Mouse (Mus musculus): ENCODE data around the gene Stk19.
"Not testable (repeated sequence)": the region's sequence is repeated elsewhere in the genome, so short reads cannot be mapped to it uniquely, and the experiment has no call there.

The Stk19 gene

DNA sequence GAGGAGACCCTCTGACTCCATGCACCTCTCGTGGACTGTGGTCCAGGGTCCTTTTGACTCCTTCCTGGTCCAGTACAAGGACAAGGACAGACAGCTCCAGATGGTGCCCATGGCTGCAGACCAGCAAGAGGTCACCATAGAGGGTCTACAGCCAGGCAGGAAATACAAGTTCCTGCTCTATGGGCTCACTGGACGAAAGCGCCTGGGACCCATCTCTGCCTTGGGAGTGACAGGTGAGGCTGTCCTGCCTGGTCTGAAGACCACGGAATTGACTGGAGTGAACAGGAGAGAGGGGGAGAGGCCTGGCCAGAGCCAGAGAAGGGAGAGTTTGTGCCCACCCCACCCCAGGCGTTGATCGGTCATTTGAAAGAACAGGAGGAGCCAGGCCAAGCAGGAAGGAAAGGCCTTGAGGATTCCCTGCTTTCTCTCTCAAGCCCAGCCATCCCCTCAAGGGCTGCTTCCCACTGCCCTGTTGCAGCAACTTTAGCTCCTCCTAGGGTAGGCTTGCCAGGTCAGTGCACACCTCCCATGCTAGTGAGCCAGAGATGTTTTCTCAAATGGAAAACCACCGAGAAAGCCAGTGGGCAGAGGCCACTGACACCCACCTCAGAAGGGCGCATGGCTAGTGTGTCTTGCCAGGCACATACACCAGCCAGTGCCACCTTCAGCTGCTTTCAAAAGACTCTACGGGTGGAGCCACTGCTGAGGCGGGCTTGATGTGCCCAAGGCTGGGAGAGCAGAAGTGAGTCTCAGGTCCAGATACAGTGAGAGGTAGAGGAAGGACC lies 39.3 kb downstream of the Stk19 start:
- DNase-seq (ENCODE audit: low read depth, low spot score): not testable (repeated sequence)

DNA sequence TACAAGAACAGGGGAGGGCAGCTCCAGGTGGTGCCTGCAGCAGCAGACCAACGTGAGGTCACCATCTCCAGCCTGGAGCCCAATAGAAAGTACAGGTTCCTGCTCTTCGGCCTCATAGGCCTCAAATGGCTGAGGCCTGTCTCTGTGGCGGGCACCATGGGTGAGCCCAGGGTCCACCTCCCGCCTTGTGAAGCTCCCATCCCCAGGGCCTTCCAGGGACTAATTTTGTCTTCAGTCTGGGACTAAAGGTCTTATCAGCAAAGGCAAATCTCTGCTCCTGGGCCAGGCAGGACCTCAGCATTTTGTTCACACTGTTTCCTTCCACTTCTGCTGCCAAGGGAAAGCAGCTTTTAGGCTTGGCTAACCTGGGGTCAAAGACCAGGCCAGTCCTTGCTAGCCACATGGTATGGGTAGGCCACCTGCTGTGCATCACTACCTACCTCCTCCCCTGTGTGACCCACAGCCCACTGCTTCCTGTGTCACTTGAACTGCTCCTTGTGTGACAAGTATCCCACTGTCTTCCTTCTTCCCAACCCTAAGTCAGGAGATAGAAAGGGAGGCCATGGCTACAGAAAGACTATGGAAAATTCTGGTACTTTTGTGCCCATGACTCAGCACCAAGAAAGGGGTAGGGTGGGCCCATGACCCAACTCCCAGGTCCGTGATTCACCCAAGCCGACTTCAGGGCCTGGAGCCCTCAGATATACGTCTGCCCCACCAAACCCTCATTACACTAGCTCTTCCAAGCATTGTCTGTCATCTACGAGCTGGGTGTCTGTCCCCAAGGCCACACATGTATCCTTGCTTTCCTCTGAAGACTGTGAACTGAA lies 40.2 kb downstream of the Stk19 start:
- DNase-seq (ENCODE audit: low read depth, low spot score): no peak

DNA sequence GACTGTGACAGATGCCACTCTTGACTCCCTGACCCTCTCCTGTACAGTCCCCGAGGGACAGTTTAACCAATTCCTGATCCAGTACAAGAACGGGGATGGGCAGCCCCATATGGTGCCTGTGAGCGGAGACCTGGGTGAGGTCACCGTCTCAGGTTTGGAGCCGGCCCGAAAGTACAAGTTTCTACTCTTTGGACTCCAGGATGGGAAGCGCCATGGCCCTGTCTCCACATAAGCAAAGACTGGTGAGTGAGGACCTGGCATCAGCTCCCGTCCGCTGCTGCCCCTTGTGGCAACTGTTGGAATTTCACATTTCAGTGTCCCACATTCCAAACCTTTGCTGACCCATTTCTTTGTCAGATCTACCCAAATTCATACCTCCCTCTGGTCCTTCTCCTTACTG lies 41.1 kb downstream of the Stk19 start:
- peak; percentile 48 for DNase-seq (ENCODE audit: low read depth, low spot score)

DNA sequence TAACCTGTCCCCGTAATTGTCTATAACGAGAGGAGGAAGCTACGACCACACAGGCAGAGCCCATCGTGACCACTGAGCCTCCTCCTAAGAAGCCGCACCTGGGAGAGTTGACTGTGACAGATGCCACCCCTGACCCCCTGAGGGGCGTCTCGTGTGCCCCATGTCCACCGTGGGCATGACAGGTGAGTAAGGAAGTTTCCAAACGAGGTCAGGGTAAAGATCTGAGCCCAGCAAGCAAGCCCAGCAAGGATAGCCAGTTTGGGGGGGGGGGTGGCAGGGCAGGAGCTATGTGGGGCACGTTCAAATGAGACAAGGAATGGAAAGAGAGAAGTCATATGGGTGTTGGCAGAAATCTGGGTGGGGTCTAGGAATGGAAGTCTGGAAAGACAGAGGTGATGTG lies 41.7 kb downstream of the Stk19 start:
- no peak for DNase-seq (ENCODE audit: low read depth, low spot score)

DNA sequence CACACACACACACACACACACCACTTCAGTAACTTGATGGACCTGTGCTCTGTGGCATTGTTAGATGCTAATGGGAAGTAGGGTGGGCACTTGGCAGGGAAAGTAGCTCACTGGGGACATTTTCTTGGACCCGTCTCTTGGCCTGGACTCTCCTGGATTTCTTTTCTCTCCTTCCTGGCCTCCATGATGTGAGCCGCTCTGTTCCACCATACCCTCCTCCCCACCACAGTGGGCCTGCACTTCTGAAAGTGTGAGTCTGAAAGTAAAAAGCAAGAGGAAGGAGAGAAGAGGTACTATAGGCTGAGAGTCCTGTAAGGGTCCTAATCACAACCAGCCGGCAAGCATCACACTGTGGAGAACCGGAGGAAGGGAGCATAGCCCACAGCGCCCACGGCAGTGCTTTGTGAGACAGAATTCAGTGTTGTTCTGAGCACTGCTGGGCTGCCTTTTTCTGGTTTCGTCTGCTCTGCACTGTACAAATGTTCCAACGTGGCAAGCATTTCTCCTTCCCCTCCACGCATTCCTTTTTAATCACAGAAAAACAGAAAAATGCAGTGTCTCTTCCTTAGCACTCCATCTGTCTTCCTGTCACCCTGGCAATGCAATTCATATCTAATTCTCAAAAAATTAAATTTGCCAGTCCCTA lies 58.9 kb downstream of the Stk19 start:
- no peak for DNase-seq (ENCODE audit: low read depth, low spot score)

Measured in 3T3-L1 (cell line).